Mouse (Mus musculus) myocyte (in vitro differentiated cells): ENCODE measurements around the gene Snx30. TPM values are rescaled to one million over a fixed set of nuclear protein-coding genes. Genes with fewer than 3 reads are reported as not detected.

Experiments
- H3K27me3 ChIP-seq: one replicate; pipeline ENCODE4 v1.6.1; 2011; ENCODE audit not compliant: control insufficient read depth, insufficient read depth, insufficient read length
- H3K36me3 ChIP-seq: one replicate; pipeline ENCODE4 v1.6.1; 2011; ENCODE audit not compliant: control insufficient read depth, insufficient read depth
- H3K4me2 ChIP-seq: one replicate; pipeline ENCODE4 v1.6.1; 2011; ENCODE audit warnings: low read depth, control low read depth
- H3K4me3 ChIP-seq: one replicate; pipeline ENCODE4 v1.5.1; 2011; ENCODE audit warnings: mild to moderate bottlenecking, control low read depth, moderate library complexity
- H3K79me2 ChIP-seq: one replicate; pipeline ENCODE4 v1.6.1; 2011; ENCODE audit not compliant: control insufficient read depth, insufficient read depth
- H3ac ChIP-seq: one replicate; pipeline ENCODE4 v1.6.1; 2011; ENCODE audit not compliant: control insufficient read depth, insufficient read length
- CEBPB ChIP-seq: IDR thresholded peaks from 2 replicates; pipeline ENCODE4 v1.6.1; 2011; ENCODE audit warnings: mild to moderate bottlenecking, moderate library complexity; ENCODE audit not compliant: poor library complexity, insufficient read depth, severe bottlenecking
- E2F4 ChIP-seq: IDR thresholded peaks from one replicate; pipeline ENCODE4 v1.6.1; 2011; ENCODE audit warnings: mild to moderate bottlenecking, control low read depth, moderate library complexity; ENCODE audit not compliant: insufficient read depth
- MAX ChIP-seq: IDR thresholded peaks from one replicate; pipeline ENCODE4 v1.6.1; 2011; ENCODE audit warnings: low read depth, mild to moderate bottlenecking, control low read depth
- MYOD1 ChIP-seq, 3 experiments: IDR thresholded peaks; one replicate each; pipeline ENCODE4 v1.6.1; 2011; ENCODE audit warnings: control low read depth in 2 of 3, low read depth in 2 of 3, mild to moderate bottlenecking in 2 of 3, moderate library complexity in 1 of 3; ENCODE audit not compliant: insufficient read length in 2 of 3, control insufficient read depth in 1 of 3
- MYOG ChIP-seq, 3 experiments: IDR thresholded peaks; one replicate each; pipeline ENCODE4 v1.6.1; 2011; ENCODE audit warnings: control low read depth in 2 of 3, low read depth in 2 of 3, mild to moderate bottlenecking in 2 of 3; ENCODE audit not compliant: insufficient read length in 2 of 3, control insufficient read depth in 1 of 3, insufficient read depth in 1 of 3
- POLR2A ChIP-seq: IDR thresholded peaks from one replicate; pipeline ENCODE4 v1.6.1; 2011; ENCODE audit warnings: low read depth, mild to moderate bottlenecking, control low read depth, moderate library complexity; ENCODE audit not compliant: insufficient read length
- POLR2AphosphoS2 ChIP-seq: IDR thresholded peaks from one replicate; pipeline ENCODE4 v1.6.1; 2011; ENCODE audit warnings: low read depth, control low read depth; ENCODE audit not compliant: insufficient read length
- REST ChIP-seq: IDR thresholded peaks from one replicate; pipeline ENCODE4 v1.6.1; 2011; ENCODE audit warnings: mild to moderate bottlenecking, control low read depth, moderate library complexity; ENCODE audit not compliant: insufficient read depth, insufficient read length
- SRF ChIP-seq: IDR thresholded peaks from one replicate; pipeline ENCODE4 v1.6.1; 2011; ENCODE audit warnings: low read depth; ENCODE audit not compliant: control insufficient read depth, insufficient read length
- TCF12 ChIP-seq: IDR thresholded peaks from one replicate; pipeline ENCODE4 v1.6.1; 2011; ENCODE audit warnings: mild to moderate bottlenecking, control low read depth; ENCODE audit not compliant: poor library complexity, insufficient read depth, severe bottlenecking
- TCF3 ChIP-seq: IDR thresholded peaks from one replicate; pipeline ENCODE4 v1.6.1; 2011; ENCODE audit warnings: low read depth, control low read depth; ENCODE audit not compliant: insufficient read length
- USF1 ChIP-seq: IDR thresholded peaks from one replicate; pipeline ENCODE4 v1.6.1; 2011; ENCODE audit warnings: low read depth, mild to moderate bottlenecking, control low read depth, moderate library complexity
- polyA plus RNA-seq: library from polyadenylated mRNA; unstranded; fragments of >200 nt; fragmentation: generic; extraction: Trizol; gene quantifications from one replicate; pipeline ENCODE4 v1.2.1, GENCODE M21; 2012; ENCODE audit warnings: missing spikeins

The Snx30 gene
- polyA plus RNA-seq, 1 experiment: 2.6 TPM

DNA sequence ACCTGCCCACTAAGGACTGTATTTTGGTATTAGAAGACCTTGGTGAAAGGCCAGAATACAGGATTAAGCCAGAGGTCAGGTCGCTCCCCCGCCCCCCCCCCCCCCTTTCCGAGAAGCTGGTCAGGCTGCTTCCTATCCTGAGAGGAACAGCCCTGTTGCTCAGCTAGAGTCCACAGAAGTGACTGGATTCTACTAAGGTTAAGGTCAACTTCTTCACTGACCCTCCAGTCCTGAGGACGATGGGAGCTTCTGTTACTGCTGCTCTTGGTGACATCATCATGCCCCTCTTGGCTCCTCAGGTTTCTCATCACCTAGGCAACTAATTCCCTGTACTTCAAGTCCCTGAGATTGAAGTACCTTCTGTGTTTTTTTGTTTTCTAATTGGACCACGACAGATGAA, 10.4 kb downstream of the Snx30 start:
- H3K27me3 ChIP-seq: no peaks in the 10 kb centered on the region
- no peak overlapping the region for H3ac ChIP-seq
- peaks cover 7% of the 10 kb centered on the region for H3K79me2 ChIP-seq
- no peak for TF ChIP-seq MYOG (IDR thresholded peaks at IDR 0.05; ENCODE audit: control insufficient read depth in 1 of 3, insufficient read depth in 1 of 3, insufficient read length in 2 of 3, low read depth in 2 of 3)
- no peak for TF ChIP-seq CEBPB
- no peak for TF ChIP-seq REST
- TF ChIP-seq TCF3: no peak
- no peak for TF ChIP-seq SRF
- TF ChIP-seq E2F4: no peak
- TF ChIP-seq POLR2A: no peak
- no peak for TF ChIP-seq MAX
- no peak for TF ChIP-seq MYOD1 (IDR thresholded peaks at IDR 0.05; ENCODE audit: control insufficient read depth in 1 of 3, insufficient read length in 2 of 3, low read depth in 2 of 3)
- no peak for TF ChIP-seq POLR2AphosphoS2
- TF ChIP-seq TCF12: no peak
- TF ChIP-seq USF1: no peak
- H3K36me3 ChIP-seq: no peaks in the 10 kb centered on the region
- no peak overlapping the region for H3K4me2 ChIP-seq
- H3K4me3 ChIP-seq: no peak overlapping the region

DNA sequence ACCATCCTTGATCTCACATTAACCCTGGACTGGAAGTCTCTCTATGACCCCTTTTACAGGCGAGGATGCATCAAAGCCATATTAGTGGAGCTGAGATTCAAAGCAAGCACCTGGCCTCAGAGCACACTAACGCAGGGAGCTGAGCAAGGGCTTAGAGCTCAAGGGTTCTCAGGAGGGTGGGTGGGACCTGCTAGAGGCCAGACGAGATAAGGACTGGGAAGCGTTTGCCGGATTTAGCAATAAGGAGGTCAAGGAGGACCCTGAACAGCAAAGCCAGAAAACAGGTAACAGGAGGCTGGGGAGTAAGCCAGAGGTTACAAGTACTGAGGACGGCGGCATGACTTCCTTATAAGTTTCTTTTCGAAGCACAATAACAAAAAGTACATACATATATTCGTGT, 10.8 kb downstream of the Snx30 start:
- no peaks in the 10 kb centered on the region for H3K36me3 ChIP-seq
- H3K79me2 ChIP-seq: peaks cover 7% of the 10 kb centered on the region
- H3K4me3 ChIP-seq: no peak overlapping the region
- no peak overlapping the region for H3K4me2 ChIP-seq
- H3ac ChIP-seq: no peak overlapping the region
- no peaks in the 10 kb centered on the region for H3K27me3 ChIP-seq
- TF ChIP-seq POLR2AphosphoS2 (no peak), REST (no peak), TCF3 (no peak)

DNA sequence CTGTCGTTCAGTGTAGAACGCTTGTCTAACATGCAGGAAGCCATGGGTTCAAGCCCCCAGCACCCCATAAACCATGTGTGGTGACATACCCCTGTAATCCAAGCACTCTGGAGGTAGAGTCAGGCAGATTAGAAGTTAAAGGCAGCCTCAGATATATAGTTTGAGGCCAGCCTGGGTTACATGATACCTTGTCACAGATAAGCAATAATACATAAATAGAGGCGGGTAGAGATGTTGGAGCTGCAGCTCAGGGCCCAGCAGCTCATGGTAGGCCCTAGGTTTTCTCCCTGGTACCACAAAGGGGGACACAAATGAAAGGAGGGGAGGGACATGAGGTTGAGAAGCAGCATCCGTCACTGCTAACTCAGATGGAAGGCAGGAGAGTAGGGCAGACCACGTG, 12.2 kb downstream of the Snx30 start:
- H3K36me3 ChIP-seq: no peaks in the 10 kb centered on the region
- H3ac ChIP-seq: no peak overlapping the region
- H3K27me3 ChIP-seq: no peaks in the 10 kb centered on the region
- TF ChIP-seq MYOG (IDR thresholded peaks at IDR 0.05; ENCODE audit: control insufficient read depth in 1 of 3, insufficient read depth in 1 of 3, insufficient read length in 2 of 3, low read depth in 2 of 3) (no peak), MYOD1 (IDR thresholded peaks at IDR 0.05; ENCODE audit: control insufficient read depth in 1 of 3, insufficient read length in 2 of 3, low read depth in 2 of 3) (no peak), E2F4 (no peak), SRF (no peak), POLR2A (no peak), TCF3 (no peak)
- peaks cover 7% of the 10 kb centered on the region for H3K79me2 ChIP-seq
- no peak overlapping the region for H3K4me3 ChIP-seq
- H3K4me2 ChIP-seq: no peak overlapping the region

DNA sequence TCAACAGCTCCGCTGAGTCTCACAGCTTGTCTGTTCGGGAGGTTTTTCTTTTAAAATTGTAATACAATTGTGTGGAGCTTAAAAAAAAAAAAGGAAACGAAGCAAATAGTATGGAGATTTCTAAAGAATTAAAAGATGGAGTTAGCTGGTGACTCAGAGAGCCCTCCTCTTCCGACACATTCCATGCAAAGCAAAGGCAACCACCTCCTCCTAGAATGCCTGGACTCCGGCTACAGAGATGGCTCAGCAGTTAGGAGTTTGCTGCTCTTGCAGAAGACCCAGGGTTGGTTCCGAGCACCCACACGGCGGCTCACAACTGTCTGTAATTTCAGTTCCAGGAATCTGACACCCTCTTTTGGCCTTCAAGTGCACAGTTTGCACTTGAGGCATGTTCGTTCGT, 12.9 kb downstream of the Snx30 start:
- H3K36me3 ChIP-seq: no peaks in the 10 kb centered on the region
- TF ChIP-seq MAX (no peak), E2F4 (no peak), POLR2A (no peak), REST (no peak), MYOG (IDR thresholded peaks at IDR 0.05; ENCODE audit: control insufficient read depth in 1 of 3, insufficient read depth in 1 of 3, insufficient read length in 2 of 3, low read depth in 2 of 3) (no peak), TCF3 (no peak), TCF12 (no peak)
- no peak overlapping the region for H3ac ChIP-seq
- no peaks in the 10 kb centered on the region for H3K27me3 ChIP-seq
- peaks cover 4% of the 10 kb centered on the region for H3K79me2 ChIP-seq
- H3K4me2 ChIP-seq: no peak overlapping the region
- H3K4me3 ChIP-seq: no peak overlapping the region

DNA sequence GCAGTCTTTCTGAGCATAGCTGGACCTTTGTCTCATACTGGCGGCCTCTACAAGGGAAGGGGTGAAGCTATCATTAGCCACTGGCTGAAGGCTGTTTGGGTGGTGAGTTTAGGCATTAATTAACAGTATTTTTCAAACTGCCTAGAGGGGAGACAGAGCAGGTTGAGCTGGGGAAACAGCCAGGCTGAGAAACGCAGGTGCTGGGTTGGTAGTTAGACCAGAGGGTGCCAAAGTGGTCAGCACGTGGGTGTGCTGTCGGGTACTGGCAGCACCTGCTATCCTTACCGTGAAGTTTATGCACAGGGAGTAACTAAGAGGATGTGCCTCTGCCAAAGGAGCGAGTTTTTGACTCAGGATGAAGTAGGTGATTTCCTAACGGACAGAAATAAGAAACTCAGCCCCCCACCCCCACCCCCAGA, 13.4 kb downstream of the Snx30 start:
- no peak overlapping the region for H3K4me2 ChIP-seq
- no peaks in the 10 kb centered on the region for H3K36me3 ChIP-seq
- TF ChIP-seq SRF (no peak), MYOG (IDR thresholded peaks at IDR 0.05; ENCODE audit: control insufficient read depth in 1 of 3, insufficient read depth in 1 of 3, insufficient read length in 2 of 3, low read depth in 2 of 3) (peak in 1 of 3 experiments; percentile 28), MYOD1 (IDR thresholded peaks at IDR 0.05; ENCODE audit: control insufficient read depth in 1 of 3, insufficient read length in 2 of 3, low read depth in 2 of 3) (peak in 2 of 3 experiments; percentile 27 to 73), POLR2A (no peak), CEBPB (no peak)
- no peak overlapping the region for H3K4me3 ChIP-seq
- no peaks in the 10 kb centered on the region for H3K27me3 ChIP-seq
- H3K79me2 ChIP-seq: peaks cover 4% of the 10 kb centered on the region
- H3ac ChIP-seq: no peak overlapping the region
